Mouse (Mus musculus): ENCODE measurements around the gene Gab3.
"Not testable (repeated sequence)": the region's sequence is repeated elsewhere in the genome, so short reads cannot be mapped to it uniquely, and the experiment has no call there.

Gene Gab3

DNA sequence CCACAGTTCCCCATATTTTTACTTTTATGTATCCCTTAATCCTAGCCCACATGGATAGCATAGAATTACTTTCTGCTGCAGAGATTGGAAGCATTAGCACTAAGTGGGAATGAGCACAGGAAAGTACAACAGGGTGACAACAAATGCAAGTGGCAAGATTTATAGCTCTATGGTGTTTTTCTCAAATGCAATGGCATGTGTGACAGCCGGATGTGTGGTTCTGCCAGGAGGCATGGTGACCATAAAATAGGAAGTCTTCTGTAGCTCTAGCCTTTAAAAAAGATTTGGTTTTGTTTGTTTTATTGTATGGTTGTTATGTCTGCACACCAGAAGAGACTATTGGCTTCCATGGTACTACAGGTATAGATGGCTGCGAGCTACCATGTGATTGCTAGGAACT, 50.1 kb downstream of the Gab3 start:
- DNase-seq (ENCODE audit: low read depth in 1 of 2, low spot score in 2 of 2) = no peak

DNA sequence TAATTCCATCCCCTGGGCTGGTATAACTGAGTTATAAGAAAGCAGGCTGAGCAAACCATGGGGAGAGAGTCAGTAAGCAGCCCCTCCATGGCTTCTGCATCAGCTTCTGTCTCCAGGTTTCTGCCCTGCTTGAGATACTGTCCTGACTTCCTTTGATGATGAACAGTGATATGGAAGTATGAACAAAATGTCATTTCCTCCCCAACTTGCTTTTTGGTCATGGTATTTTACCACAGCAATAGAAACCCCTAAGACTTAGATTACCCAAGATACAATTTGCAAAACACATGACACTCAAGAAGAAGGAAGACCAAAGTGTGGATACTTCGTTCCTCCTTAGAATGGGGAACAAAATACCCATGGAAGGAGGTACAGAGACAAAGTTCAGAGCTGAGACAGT, 51.2 kb downstream of the Gab3 start:
- not testable (repeated sequence) for DNase-seq (ENCODE audit: low read depth in 1 of 2, low spot score in 2 of 2)

DNA sequence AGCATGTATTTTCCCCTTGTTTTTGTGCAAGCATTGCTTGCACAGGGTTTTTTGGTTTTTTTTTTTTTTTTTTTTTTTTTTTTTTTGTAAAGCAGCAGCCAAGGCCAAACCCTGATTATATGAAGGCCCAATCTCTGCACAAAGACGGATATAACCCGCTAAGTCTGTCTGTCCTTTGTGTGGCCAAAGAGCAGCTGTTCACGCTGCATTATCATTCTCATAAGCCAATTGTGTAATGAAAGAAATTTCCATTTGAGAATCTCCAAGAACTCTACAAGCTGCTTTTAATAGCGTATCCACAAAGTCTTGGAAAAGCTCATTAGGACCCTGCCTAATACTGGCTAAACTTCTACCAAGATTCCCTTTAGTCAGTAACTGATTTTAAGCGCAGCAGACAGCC, 101.5 kb downstream of the Gab3 start:
- DNase-seq (ENCODE audit: low read depth in 1 of 2, low spot score in 2 of 2) = no peak

DNA sequence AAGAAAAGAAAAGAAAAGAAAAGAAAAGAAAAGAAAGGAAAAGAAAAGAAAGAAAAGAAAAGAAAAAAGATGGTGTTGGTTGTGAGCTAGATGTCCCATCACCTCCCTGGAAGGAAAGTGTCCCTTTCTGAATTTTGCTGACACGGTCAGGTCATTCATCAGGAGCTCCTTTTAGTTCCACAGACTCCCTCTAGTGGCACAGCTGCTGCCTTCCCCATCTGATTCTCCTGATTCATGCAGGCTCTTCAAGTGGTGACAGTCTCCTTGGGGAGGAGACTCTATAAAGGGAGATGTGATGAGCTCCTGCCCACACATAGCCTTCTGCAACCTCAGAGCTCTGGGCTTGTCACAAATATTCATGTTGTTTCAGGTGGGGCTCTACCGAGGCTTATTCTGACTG, 122.4 kb downstream of the Gab3 start:
- DNase-seq (ENCODE audit: low read depth in 1 of 2, low spot score in 2 of 2) = not testable (repeated sequence)

DNA sequence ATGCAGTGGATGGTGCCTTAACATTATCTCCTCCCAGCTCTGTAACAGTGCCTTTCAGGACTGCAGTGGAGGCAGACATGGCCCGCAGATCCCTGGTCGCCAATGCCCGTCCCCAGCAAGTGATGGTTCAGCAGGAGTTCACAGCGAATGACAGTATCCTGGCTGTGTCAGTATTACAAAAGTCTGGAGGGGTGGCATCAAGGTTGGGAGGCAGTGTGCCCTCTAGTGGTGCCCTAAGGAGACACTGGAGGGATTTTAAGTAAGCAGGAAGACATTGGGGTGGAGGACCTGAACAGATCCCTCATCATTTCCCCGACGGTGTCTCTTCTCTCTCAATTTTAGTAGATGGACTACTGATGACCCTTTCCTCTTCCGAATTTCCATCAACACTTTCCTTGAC, 126.1 kb downstream of the Gab3 start:
- not testable (repeated sequence) for DNase-seq (ENCODE audit: low read depth in 1 of 2, low spot score in 2 of 2)

Data from monocyte, adult 2 months (primary cell).